16 mouse cellular contexts compared by ENCODE assay signal in genomic region chr1:126606189-126607080, GRCm38 (mm10).
DNase-seq lines count a peak whose midpoint lies in the region; ATAC-seq and TF ChIP-seq lines count a peak whose summit lies in the region.
"Had no signal": no experiment of that assay in that cellular context is flagged by ENCODE, and none has a peak within 500 bp of the region (broad histone marks: within the 10 kb centered on the region; RNA-seq: fewer than 3 reads in every experiment).

No protein-coding gene starts in this region.

- no peaks in the 10 kb centered on the region for H3K36me3 ChIP-seq in forebrain, embryonic 13.5 days (ENCODE audit: poor library complexity, severe bottlenecking)
- H3K36me3 ChIP-seq in hindbrain, embryonic 15.5 days: no peaks in the 10 kb centered on the region
- H3K36me3 ChIP-seq in midbrain, embryonic 15.5 days (replicated peaks): no peaks in the 10 kb centered on the region
- H3K36me3 ChIP-seq: kidney, embryonic 15.5 days; limb, embryonic 13.5 days had no signal

- H3K4me1 ChIP-seq in forebrain, embryonic 13.5 days: peaks cover 33% of the 10 kb centered on the region
- peaks cover 21% of the 10 kb centered on the region for H3K4me1 ChIP-seq in hindbrain, embryonic 15.5 days (replicated peaks)
- peaks cover 11% of the 10 kb centered on the region; the same call in 1 of the 2 replicates for H3K4me1 ChIP-seq in midbrain, embryonic 15.5 days

- TF ChIP-seq CTCF in brain, embryonic 14.5 days (IDR thresholded peaks at IDR 0.05; ENCODE audit: borderline replicate concordance, extremely low read depth, insufficient read depth, insufficient read length): no peak

- ATAC-seq in forebrain, embryonic 13.5 days: peak; percentile 84
- peak; percentile 54; the same call in 1 of the 2 replicates for ATAC-seq in hindbrain, embryonic 15.5 days (ENCODE audit: low FRiP score, low read depth)
- ATAC-seq in midbrain, embryonic 15.5 days (replicated peaks): 0 out of 2 replicates have a peak, but pooled peaks have one; percentile 48
- ATAC-seq: CD4-positive, CD25-positive, alpha-beta regulatory T cell, adult 4 months had no signal

- no peak overlapping the region for H3K4me2 ChIP-seq in forebrain, embryonic 13.5 days
- H3K4me2 ChIP-seq in hindbrain, embryonic 15.5 days: no peak overlapping the region
- no peak overlapping the region for H3K4me2 ChIP-seq in midbrain, embryonic 15.5 days
- H3K4me2 ChIP-seq: kidney, embryonic 15.5 days; limb, embryonic 13.5 days had no signal

- H3K9me3 ChIP-seq in forebrain, embryonic 13.5 days (replicated peaks): no peaks in the 10 kb centered on the region
- no peaks in the 10 kb centered on the region for H3K9me3 ChIP-seq in hindbrain, embryonic 15.5 days
- H3K9me3 ChIP-seq in midbrain, embryonic 15.5 days: no peaks in the 10 kb centered on the region
- H3K9me3 ChIP-seq: kidney, embryonic 15.5 days; limb, embryonic 13.5 days had no signal

- H3K27ac ChIP-seq in forebrain, embryonic 13.5 days: peak overlapping the region; percentile 40
- H3K27ac ChIP-seq in hindbrain, embryonic 15.5 days (replicated peaks): peak overlapping the region; percentile 21
- peak overlapping the region; percentile 56 for H3K27ac ChIP-seq in midbrain, embryonic 15.5 days
- H3K27ac ChIP-seq: kidney, embryonic 15.5 days; limb, embryonic 13.5 days had no signal

- TF ChIP-seq POLR2A in brain, embryonic 14.5 days (IDR thresholded peaks at IDR 0.05; ENCODE audit: borderline replicate concordance, extremely low read depth, insufficient read depth, insufficient read length, poor library complexity, severe bottlenecking): no peak

- no peak overlapping the region for H3K4me3 ChIP-seq in forebrain, embryonic 13.5 days
- no peak overlapping the region for H3K4me3 ChIP-seq in hindbrain, embryonic 15.5 days
- H3K4me3 ChIP-seq in midbrain, embryonic 15.5 days: no peak overlapping the region
- H3K4me3 ChIP-seq: kidney, embryonic 15.5 days; limb, embryonic 13.5 days; myocyte had no signal

- no peaks in the 10 kb centered on the region for H3K27me3 ChIP-seq in forebrain, embryonic 13.5 days
- no peaks in the 10 kb centered on the region for H3K27me3 ChIP-seq in hindbrain, embryonic 15.5 days
- no peaks in the 10 kb centered on the region for H3K27me3 ChIP-seq in midbrain, embryonic 15.5 days (replicated peaks)
- H3K27me3 ChIP-seq: kidney, embryonic 15.5 days; limb, embryonic 13.5 days had no signal

- H3K9ac ChIP-seq in forebrain, embryonic 13.5 days: no peak overlapping the region
- H3K9ac ChIP-seq in hindbrain, embryonic 15.5 days: no peak overlapping the region
- no peak overlapping the region for H3K9ac ChIP-seq in midbrain, embryonic 15.5 days
- H3K9ac ChIP-seq: kidney, embryonic 15.5 days; limb, embryonic 13.5 days had no signal

- peak; percentile 87 for DNase-seq in brain, embryonic 14.5 days (ENCODE audit: low read depth)
- DNase-seq in layer of hippocampus, adult 11-12 months (ENCODE audit: low spot score): no peak
- no peak for DNase-seq in kidney, adult 18-20 months
- DNase-seq in frontal cortex, adult 2 months (ENCODE audit: extremely low spot score in 1 of 2, low spot score in 1 of 2): no peak
- DNase-seq: adrenal gland, adult 8-10 months; cerebellum, adult 9-11 months; heart, postnatal 10 days; right cerebral cortex, postnatal 4 days; thymus, adult 18-20 months had no signal

- 42% methylated on average over 14 of the region's 14 CpGs for WGBS in forebrain, embryonic 13.5 days
- WGBS in hindbrain, embryonic 15.5 days: 38% methylated on average over 14 of the region's 14 CpGs
- 41% methylated on average over 14 of the region's 14 CpGs for WGBS in midbrain, embryonic 15.5 days
